Mouse (Mus musculus): ENCODE measurements at regions not wholly inside any gene's neighbourhood (a gene's known extent, or its start where the extent isn't known, plus 50 kb on each side); places are given as distances from the start of the nearest gene placed in this dataset.

DNA sequence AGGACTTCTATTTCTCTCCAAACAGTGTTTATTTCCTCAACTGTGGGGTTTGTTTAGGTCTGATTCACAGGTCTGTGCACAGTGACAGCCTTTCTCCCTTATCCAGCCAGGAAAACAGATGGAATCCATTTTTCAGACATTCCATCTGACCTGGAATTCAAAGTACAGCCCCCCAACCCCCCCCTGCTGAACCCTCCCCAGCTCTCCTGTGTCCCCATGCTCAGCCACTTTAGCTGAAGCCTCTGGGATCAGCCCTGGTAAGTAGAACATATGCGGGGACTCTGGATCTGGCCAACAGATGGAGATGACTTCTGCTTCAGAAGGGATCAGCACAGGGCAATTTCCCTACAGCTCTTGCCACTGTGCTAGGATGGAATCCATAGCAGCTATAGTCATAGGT lies 674.2 kb downstream of the Fat4 start:
- no peak for DNase-seq (ENCODE audit: low read depth, low spot score)

- no peak for DNase-seq (ENCODE audit: low read depth, low spot score)
Measured at GRCm38 (mm10) chr3:39571444-39572237, 684.9 kb downstream of the Fat4 start.

GRCm38 (mm10) chr3:39575200-39575599 lies 688.5 kb downstream of the Fat4 start:
- no peak for DNase-seq (ENCODE audit: low read depth, low spot score)

DNA sequence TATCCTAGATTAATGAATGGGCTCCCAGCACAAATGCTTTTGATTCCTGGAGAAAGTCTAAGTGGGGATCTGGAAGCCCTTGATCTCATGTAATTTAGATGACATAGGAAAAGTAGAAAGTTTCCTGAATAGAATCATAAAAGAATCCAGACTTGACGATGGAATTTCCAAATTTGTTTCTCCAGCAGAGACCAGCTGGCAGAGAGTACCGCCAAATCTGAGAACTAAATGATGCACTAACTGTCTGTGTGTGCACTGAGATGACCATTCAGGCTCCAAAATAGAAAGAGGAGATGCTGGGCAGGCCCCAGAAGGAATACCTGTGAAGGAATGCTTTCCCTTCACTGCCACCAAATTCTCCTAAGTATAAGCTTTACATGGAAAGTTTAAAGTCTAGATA lies 704.6 kb downstream of the Fat4 start:
- no peak for DNase-seq (ENCODE audit: low read depth, low spot score)

DNA sequence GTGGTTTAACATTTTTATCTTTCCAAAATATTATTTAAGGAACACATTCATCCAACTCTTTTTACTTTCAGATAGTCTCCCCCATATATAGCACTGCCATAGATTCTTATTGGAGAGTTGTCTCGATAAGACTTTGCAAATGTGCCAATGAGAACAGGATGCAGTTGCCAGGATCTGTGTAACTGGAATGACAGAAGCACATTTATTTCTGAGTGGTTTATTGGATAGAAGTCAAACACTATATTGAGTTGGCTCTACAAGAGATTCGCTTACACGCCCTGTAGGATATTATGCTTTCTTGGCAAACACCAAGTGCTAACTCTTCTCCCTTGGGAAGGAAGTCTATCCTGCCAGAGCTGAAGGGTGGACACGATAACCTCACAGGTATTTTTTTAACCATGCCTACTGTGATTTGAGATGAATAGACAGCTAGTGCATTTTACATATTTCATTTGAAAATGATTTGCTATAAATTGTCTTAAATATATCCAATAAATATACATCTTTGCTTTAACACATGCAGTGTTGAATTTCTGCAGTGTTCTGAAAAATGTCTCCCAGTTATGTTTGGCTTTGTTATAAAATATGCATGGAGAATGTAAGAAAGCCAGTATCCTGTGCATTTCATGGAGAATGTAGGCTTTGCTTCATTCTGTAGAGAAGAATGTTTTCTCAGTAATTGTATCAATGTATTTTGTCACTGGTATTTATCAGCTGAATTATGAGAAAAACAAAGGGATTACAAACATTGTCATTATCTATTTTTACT lies 705.8 kb downstream of the Fat4 start:
- DNase-seq (ENCODE audit: low read depth, low spot score) = peak; percentile 67

DNA sequence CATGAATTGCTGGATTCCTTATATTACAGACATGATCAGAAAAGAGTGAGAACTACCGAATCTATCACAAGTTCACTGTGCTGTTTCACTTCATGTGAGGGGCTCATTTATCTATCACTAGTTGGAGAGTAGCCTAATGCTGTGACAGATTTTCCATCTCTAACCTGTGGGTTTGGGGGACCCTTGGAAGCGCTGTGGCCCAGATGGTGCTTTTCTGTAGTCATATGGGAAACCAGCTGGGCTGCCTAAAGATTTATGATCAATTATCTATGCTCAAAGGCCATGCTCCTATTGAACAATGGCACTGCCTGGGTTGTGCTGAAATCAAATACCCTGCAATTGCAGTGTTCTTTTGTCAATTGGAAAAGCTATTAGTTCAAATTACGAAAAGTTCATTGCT lies 723.2 kb downstream of the Fat4 start:
- DNase-seq (ENCODE audit: low read depth, low spot score) = no peak

GRCm38 (mm10) chr3:39612408-39612807 lies 725.7 kb downstream of the Fat4 start:
- DNase-seq (ENCODE audit: low read depth, low spot score) = no peak

DNA sequence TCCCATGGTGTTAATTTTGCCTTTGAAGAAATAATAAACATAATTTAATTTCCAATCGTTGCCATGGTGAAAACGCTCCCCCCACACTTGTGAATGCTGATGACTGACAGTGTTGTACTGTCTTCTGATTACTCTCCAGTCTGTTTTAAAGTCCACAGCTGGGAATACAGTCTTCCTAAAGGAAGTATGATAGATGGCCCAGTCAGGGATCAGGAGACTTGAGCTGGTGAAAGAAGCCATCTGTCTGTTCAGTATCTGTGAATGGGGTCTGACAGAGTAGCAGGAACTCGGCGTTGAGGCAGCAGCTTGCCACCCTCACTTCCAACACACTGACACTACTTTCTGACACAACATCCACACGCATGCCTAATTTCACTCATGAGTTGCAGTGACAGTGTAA lies 751.2 kb downstream of the Fat4 start:
- no peak for DNase-seq (ENCODE audit: low read depth, low spot score)

- peak; percentile 1 for DNase-seq (ENCODE audit: low read depth, low spot score)
Measured at GRCm38 (mm10) chr3:39643194-39643593, 756.5 kb downstream of the Fat4 start.

DNA sequence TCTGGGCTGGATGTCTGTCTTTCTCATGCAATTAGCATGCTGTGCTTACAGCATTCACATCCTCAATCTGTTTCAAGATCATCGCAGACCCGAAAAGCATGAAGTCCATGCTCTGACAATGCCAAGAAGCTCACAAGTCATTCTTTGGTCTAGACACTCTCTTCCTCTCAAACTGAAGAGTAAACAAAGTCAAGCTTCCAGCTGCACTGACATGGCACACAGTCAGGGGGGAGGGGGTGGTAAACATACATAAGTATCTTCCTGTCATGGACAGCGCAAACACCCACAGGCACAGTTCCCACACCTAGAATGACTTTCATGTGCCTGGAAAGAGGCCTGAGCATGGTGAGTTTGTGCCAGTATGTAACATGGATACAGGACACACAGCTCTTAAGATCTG lies 780.1 kb downstream of the Fat4 start:
- no peak for DNase-seq (ENCODE audit: low read depth, low spot score)

- no peak for DNase-seq (ENCODE audit: low read depth, low spot score)
Measured at GRCm38 (mm10) chr3:39669145-39669544, 782.4 kb downstream of the Fat4 start.

- no peak for DNase-seq (ENCODE audit: low read depth, low spot score)
Measured at GRCm38 (mm10) chr3:39673997-39674396, 787.3 kb downstream of the Fat4 start.

GRCm38 (mm10) chr3:39674927-39675326 lies 788.2 kb downstream of the Fat4 start:
- no peak for DNase-seq (ENCODE audit: low read depth, low spot score)

GRCm38 (mm10) chr3:39705610-39706009 lies 818.9 kb downstream of the Fat4 start:
- no peak for DNase-seq (ENCODE audit: low read depth, low spot score)

GRCm38 (mm10) chr3:39712795-39713709 lies 818.0 kb upstream of the Intu start:
- DNase-seq (ENCODE audit: low read depth, low spot score) = no peak

- DNase-seq (ENCODE audit: low read depth, low spot score) = no peak
Measured at GRCm38 (mm10) chr3:39714056-39714592, 817.0 kb upstream of the Intu start.

DNA sequence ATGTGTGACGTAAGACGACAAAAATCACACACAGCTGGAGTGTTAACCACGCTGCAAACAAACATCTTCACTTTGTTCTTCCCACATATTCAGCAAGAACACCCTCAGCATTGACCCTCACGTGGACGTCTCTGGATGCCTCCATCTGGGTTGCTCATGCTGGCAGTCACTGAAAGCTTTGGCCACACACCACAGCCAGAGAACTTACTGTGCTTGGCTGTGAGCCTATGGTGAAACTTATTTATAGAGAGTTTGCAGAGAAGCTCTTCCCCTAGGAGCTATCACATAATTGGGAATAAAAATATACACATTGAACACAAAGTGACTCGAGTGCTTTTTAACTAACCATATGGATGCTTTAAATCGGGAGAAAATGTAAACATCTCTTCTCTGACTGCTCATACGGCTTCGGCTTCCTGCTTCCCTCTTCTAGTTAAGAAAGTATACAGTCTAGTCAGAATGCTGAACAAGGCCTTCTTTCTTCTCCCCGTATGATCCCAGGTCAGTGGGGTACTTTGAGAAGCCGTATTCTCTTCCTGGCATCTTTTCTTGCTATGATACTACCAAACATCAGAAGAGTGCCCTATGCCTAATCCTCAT lies 812.0 kb upstream of the Intu start:
- DNase-seq (ENCODE audit: low read depth, low spot score) = peak; percentile 61

DNA sequence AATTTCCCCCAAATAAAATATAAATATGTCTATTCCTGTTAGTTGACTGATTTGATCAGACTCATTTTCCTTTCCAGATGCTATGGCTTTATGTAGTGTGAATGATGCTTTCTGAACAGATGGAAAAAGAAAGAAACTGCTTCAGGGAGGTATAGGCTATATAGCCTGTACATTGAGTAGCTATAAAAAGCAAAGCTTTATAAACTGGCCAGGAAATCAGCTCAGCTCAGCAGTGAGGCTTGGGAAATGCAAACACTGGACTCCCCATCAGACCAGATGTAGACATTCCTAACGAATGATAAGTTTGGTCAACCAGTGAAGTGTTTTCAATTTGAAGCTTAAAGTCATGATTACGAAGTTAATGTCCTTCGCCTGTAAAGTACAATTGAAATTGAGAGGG lies 805.3 kb upstream of the Intu start:
- DNase-seq (ENCODE audit: low read depth, low spot score) = no peak

DNA sequence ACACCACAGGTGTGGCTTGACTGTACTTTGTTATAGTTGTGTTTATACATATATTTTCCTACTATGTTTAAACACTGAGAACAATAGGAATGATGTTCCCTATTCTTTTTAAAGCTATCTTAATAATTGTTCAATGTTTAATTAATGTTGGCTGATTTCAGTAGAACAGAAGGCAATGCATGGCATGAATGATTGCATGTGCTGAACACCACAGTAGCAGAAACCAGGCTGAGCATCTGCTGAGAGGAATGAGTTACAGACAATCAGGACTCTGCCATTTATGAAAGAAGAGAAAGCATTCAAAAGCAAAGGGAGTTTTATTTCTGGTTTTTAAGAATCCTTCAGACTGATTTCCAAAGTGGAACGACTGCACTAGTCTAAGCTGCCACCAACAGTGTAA lies 794.4 kb upstream of the Intu start:
- DNase-seq (ENCODE audit: low read depth, low spot score) = no peak

DNA sequence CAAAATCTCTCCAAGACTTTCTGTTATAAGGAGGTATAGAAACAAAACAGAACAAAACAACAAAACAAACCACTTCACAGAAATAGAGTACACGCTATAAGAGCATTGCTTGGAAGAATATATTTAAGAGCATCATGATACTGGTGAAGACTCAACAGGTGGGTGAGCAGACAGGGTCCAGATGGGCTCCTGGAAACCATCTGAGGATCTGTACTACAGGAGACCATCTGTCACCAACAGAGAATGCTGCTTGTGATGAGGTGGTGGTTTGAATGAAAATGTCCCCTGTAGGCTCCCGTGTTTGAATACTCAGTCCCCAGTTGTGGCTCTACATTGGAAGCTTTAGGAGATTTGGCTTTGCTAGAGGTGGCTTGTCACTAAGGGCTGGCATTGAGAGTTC lies 785.1 kb upstream of the Intu start:
- DNase-seq (ENCODE audit: low read depth, low spot score) = peak; percentile 42

- no peak for DNase-seq (ENCODE audit: low read depth, low spot score)
Measured at GRCm38 (mm10) chr3:39768981-39769568, 762.0 kb upstream of the Intu start.
